Mouse (Mus musculus): ENCODE results near the gene Olfr61.
"Not testable (repeated sequence)": the region's sequence is repeated elsewhere in the genome, so short reads cannot be mapped to it uniquely, and the experiment has no call there.

The Olfr61 gene

DNA sequence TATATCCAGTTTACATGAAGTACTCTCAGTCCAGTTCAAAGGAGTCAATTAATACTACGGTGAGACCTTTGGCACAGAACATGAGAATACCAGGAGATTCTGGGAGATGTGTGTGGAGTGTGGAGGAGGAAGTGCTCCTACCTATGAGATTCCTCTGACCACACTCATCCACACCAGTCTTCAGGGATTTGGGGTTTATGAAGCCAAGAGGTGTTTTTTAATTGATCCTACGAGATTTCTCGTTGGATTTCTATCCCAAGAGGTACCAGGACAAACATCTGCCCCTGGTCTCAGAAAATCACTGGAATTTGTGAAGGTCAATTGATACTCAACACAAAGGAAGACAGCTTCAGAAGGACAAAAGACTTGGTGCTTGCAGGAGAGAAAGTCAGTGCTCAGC is at the start of gene Olfr61:
TSS of gene Olfr61 (plus strand) at position 301 of the 400 bp plus-strand sequence.
- DNase-seq (ENCODE audit: low spot score in 2 of 2): not testable (repeated sequence)

GRCm38 (mm10) chr7:140600969-140601368 is 27.8 kb upstream of the Olfr61 start, which contains the start of gene Olfr46:
Olfr46 (plus strand) TSS chr7:140601269.
- DNase-seq (ENCODE audit: low spot score in 2 of 2): not testable (repeated sequence)

DNA sequence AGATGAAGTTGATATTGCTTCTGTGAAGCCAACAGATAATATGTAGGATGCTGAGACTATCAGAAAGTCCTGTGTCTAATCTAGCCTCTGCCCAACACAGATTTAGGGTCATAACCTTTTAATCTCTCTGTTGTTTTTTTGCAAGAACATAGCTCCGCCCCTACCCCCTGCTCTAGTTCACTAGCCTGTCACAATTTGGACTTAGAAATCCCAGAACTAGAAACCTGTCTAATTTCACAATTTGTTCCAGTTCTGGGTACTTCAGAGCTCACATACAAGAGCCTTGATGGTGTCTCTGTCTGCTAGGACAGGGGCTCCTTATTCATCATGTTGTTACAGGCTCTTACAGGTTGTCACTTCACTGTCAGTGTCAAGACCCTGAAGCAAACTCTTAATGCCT is 1.8 kb downstream of the Olfr61 start:
- no peak for DNase-seq (ENCODE audit: low spot score in 2 of 2)

- DNase-seq (ENCODE audit: low spot score in 2 of 2): no peak
These were observed 17.4 kb downstream of the Olfr61 start, which contains the start of gene Olfr53 for GRCm38 (mm10) chr7:140646152-140646551. Olfr53 (plus strand) TSS chr7:140646452.

GRCm38 (mm10) chr7:140659630-140660029 is 30.9 kb downstream of the Olfr61 start, which contains the start of gene Olfr539:
Olfr539 (plus strand) TSS chr7:140659930.
- no peak for DNase-seq (ENCODE audit: low spot score in 2 of 2)

GRCm38 (mm10) chr7:140670693-140671092 is 41.9 kb downstream of the Olfr61 start:
- DNase-seq (ENCODE audit: low spot score in 2 of 2): not testable (repeated sequence)

DNA sequence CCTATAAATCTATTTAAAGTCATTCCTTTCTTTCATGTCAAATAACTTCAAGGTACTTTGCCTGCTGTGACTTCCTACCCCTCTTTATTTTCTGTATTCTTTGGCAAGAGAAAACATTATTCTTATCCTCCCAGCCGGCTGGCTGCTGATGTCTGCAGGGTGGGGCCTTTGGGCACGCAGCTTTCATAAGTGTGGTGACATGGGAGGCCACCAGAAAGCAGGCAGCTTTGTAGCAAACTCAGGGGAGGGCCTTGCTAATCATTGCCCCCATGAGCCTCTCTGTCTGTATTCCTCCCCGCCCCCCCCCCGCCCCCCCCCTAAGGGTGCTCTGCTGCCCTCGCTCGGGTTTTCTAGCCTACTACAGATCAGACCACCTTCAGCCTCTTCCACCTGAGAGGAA is 47.1 kb downstream of the Olfr61 start:
- no peak for DNase-seq (ENCODE audit: low spot score in 2 of 2)

GRCm38 (mm10) chr7:140679591-140679990 is 50.8 kb downstream of the Olfr61 start:
- DNase-seq (ENCODE audit: low spot score in 2 of 2): not testable (repeated sequence)

- DNase-seq (ENCODE audit: low spot score in 2 of 2): no peak
These were observed 52.9 kb downstream of the Olfr61 start, which contains the start of gene Olfr45 for GRCm38 (mm10) chr7:140681651-140682050. Olfr45 (plus strand) TSS chr7:140681951.

Data from heart, adult 9 months (tissue).